Mouse (Mus musculus) forebrain, embryonic 10.5 days (tissue): ENCODE measurements around the gene Ascl5. TPM values are rescaled to one million over a fixed set of nuclear protein-coding genes. Genes with fewer than 3 reads are reported as not detected.

Experiments
- DNase-seq: peaks from one replicate; pipeline ENCODE4 v3.0.0-alpha.2; 2017; ENCODE audit warnings: low spot score; ENCODE audit errors: extremely low spot score
- H3K27ac ChIP-seq: fragments of 300-500 bp; sonication (generic); 2 replicates; pipeline ENCODE4 v1.5.1; 2016; ENCODE audit warnings: mild to moderate bottlenecking
- H3K27me3 ChIP-seq: fragments of 300-500 bp; sonication (generic); 2 replicates; pipeline ENCODE4 v1.6.1; 2016; ENCODE audit warnings: mild to moderate bottlenecking; ENCODE audit not compliant: poor library complexity, severe bottlenecking
- H3K36me3 ChIP-seq: fragments of 300-500 bp; sonication (generic); replicated peaks from 2 replicates; pipeline ENCODE4 v1.6.1; 2016; ENCODE audit warnings: mild to moderate bottlenecking, moderate library complexity
- H3K4me1 ChIP-seq: fragments of 300-500 bp; sonication (generic); 2 replicates; pipeline ENCODE4 v1.6.1; 2016
- H3K4me3 ChIP-seq: fragments of 300-500 bp; sonication (generic); 2 replicates; pipeline ENCODE4 v1.5.1; 2016; ENCODE audit warnings: mild to moderate bottlenecking, moderate library complexity
- H3K9me3 ChIP-seq: fragments of 300-500 bp; sonication (generic); 2 replicates; pipeline ENCODE4 v1.6.1; 2016; ENCODE audit warnings: mild to moderate bottlenecking, moderate library complexity
- WGBS: fragments of 180-500 bp; shearing (Covaris S2); methylation state at CpG from one replicate; pipeline ENCODE4 v1.1.7; 2016; 5-methylcytosine and 5-hydroxymethylcytosine counted together
- polyA plus RNA-seq: library from polyadenylated mRNA; unstranded; fragments of >200 nt; fragmentation: Nextera tagmentation; extraction: Ambion mirVana; gene quantifications from 2 replicates; pipeline ENCODE4 v1.2.1, GENCODE M21; 2016

Ascl5 gene
- polyA plus RNA-seq, 1 experiment from 2014 or later, result not detected

- H3K4me1 ChIP-seq, result peaks cover 26% of the 10 kb centered on the region
- DNase-seq, result no peak
- no peaks in the 10 kb centered on the region for H3K9me3 ChIP-seq
- H3K4me3 ChIP-seq, result no peak overlapping the region
- peaks cover 13% of the 10 kb centered on the region for H3K27me3 ChIP-seq
- H3K27ac ChIP-seq, result no peak overlapping the region
- WGBS, result 58% methylated on average over 3 of the region's 3 CpGs
- H3K36me3 ChIP-seq, result no peaks in the 10 kb centered on the region
These were observed 8.0 kb downstream of the Ascl5 start for GRCm38 (mm10) chr1:136058594-136058993.

- H3K4me1 ChIP-seq, result peaks cover 20% of the 10 kb centered on the region
- H3K27me3 ChIP-seq, result no peaks in the 10 kb centered on the region
- H3K4me3 ChIP-seq, result no peak overlapping the region
- no peak for DNase-seq
- H3K36me3 ChIP-seq, result no peaks in the 10 kb centered on the region
- 56% methylated on average over 9 of the region's 9 CpGs for WGBS
- peak overlapping the region; percentile 27; the same call in 1 of the 2 replicates for H3K27ac ChIP-seq
- H3K9me3 ChIP-seq, result no peaks in the 10 kb centered on the region
These were observed 10.6 kb downstream of the Ascl5 start for GRCm38 (mm10) chr1:136061041-136061789.

GRCm38 (mm10) chr1:136061790-136062141 lies 11.2 kb downstream of the Ascl5 start:
- no peak for DNase-seq
- Histone ChIP-seq H3K4me3 (no peak overlapping the region), H3K27me3 (no peaks in the 10 kb centered on the region), H3K4me1 (peaks cover 17% of the 10 kb centered on the region), H3K27ac (peak overlapping the region; percentile 27; the same call in 1 of the 2 replicates), H3K9me3 (no peaks in the 10 kb centered on the region), H3K36me3 (no peaks in the 10 kb centered on the region)
- 91% methylated on average over 7 of the region's 7 CpGs for WGBS

- 80% methylated on average over 5 of the region's 5 CpGs for WGBS
These were observed 13.4 kb downstream of the Ascl5 start for GRCm38 (mm10) chr1:136063991-136064390.

GRCm38 (mm10) chr1:136066621-136067020 lies 16.0 kb downstream of the Ascl5 start:
- DNase-seq, result no peak
- H3K36me3 ChIP-seq, result no peaks in the 10 kb centered on the region
- peaks cover 3% of the 10 kb centered on the region for H3K4me1 ChIP-seq
- no peak overlapping the region for H3K4me3 ChIP-seq
- no peaks in the 10 kb centered on the region for H3K9me3 ChIP-seq
- no peaks in the 10 kb centered on the region for H3K27me3 ChIP-seq
- 54% methylated on average over 1 of the region's 1 CpGs for WGBS
- no peak overlapping the region for H3K27ac ChIP-seq

More at GRCm38 (mm10) chr1:136063991-136064390, 13.4 kb downstream of the Ascl5 start:
- no peak overlapping the region for H3K4me3 ChIP-seq
- peaks cover 11% of the 10 kb centered on the region for H3K4me1 ChIP-seq
- no peaks in the 10 kb centered on the region for H3K36me3 ChIP-seq
- H3K9me3 ChIP-seq, result no peaks in the 10 kb centered on the region
- no peak for DNase-seq
- H3K27me3 ChIP-seq, result no peaks in the 10 kb centered on the region
- H3K27ac ChIP-seq, result no peak overlapping the region

GRCm38 (mm10) chr1:136067579-136067978 lies 17.0 kb downstream of the Ascl5 start:
- DNase-seq, result no peak
- H3K27me3 ChIP-seq, result no peaks in the 10 kb centered on the region
- WGBS, result 70% methylated on average over 3 of the region's 3 CpGs
- no peaks in the 10 kb centered on the region for H3K9me3 ChIP-seq
- no peak overlapping the region for H3K27ac ChIP-seq
- H3K4me1 ChIP-seq, result no peaks in the 10 kb centered on the region; the same call in 1 of the 2 replicates
- no peak overlapping the region for H3K4me3 ChIP-seq
- no peaks in the 10 kb centered on the region for H3K36me3 ChIP-seq

GRCm38 (mm10) chr1:136076086-136076485 lies 25.5 kb downstream of the Ascl5 start:
- WGBS, result 16% methylated on average over 3 of the region's 3 CpGs
- Histone ChIP-seq H3K27me3 (0 out of 2 replicates have a peak, but pooled peaks cover 5% of the 10 kb centered on the region), H3K9me3 (no peaks in the 10 kb centered on the region), H3K27ac (no peak overlapping the region), H3K4me1 (no peaks in the 10 kb centered on the region), H3K36me3 (no peaks in the 10 kb centered on the region), H3K4me3 (no peak overlapping the region)
- peak; percentile 20 for DNase-seq

GRCm38 (mm10) chr1:136077656-136078055 lies 27.1 kb downstream of the Ascl5 start:
- DNase-seq, result no peak
- WGBS, result 76% methylated on average over 4 of the region's 4 CpGs
- Histone ChIP-seq H3K27ac (no peak overlapping the region), H3K4me1 (no peaks in the 10 kb centered on the region), H3K9me3 (peaks cover 6% of the 10 kb centered on the region; the same call in 1 of the 2 replicates), H3K27me3 (0 out of 2 replicates have a peak, but pooled peaks cover 5% of the 10 kb centered on the region), H3K36me3 (no peaks in the 10 kb centered on the region), H3K4me3 (no peak overlapping the region)

- Histone ChIP-seq H3K27ac (no peak overlapping the region), H3K36me3 (no peaks in the 10 kb centered on the region), H3K9me3 (peaks cover 6% of the 10 kb centered on the region; the same call in 1 of the 2 replicates), H3K27me3 (0 out of 2 replicates have a peak, but pooled peaks cover 5% of the 10 kb centered on the region), H3K4me1 (no peaks in the 10 kb centered on the region), H3K4me3 (no peak overlapping the region)
- DNase-seq, result no peak
- WGBS, result 81% methylated on average over 1 of the region's 1 CpGs
These were observed 30.6 kb downstream of the Ascl5 start for GRCm38 (mm10) chr1:136081161-136081560.

GRCm38 (mm10) chr1:136085988-136086685 lies 35.5 kb downstream of the Ascl5 start:
- Histone ChIP-seq H3K36me3 (no peaks in the 10 kb centered on the region), H3K9me3 (peaks cover 6% of the 10 kb centered on the region; the same call in 1 of the 2 replicates), H3K4me3 (no peak overlapping the region), H3K27me3 (no peaks in the 10 kb centered on the region), H3K4me1 (0 out of 2 replicates have a peak, but pooled peaks cover 6% of the 10 kb centered on the region), H3K27ac (no peak overlapping the region)
- DNase-seq, result no peak
- 85% methylated on average over 3 of the region's 3 CpGs for WGBS

- no peak overlapping the region for H3K27ac ChIP-seq
- 84% methylated on average over 9 of the region's 9 CpGs for WGBS
These were observed 39.0 kb downstream of the Ascl5 start for GRCm38 (mm10) chr1:136089368-136090165.

GRCm38 (mm10) chr1:136093726-136094125 lies 43.1 kb downstream of the Ascl5 start:
- H3K36me3 ChIP-seq, result no peaks in the 10 kb centered on the region
- no peak for DNase-seq
- H3K27ac ChIP-seq, result no peak overlapping the region
- H3K4me3 ChIP-seq, result no peak overlapping the region
- H3K9me3 ChIP-seq, result no peaks in the 10 kb centered on the region
- 0 out of 2 replicates have a peak, but pooled peaks cover 6% of the 10 kb centered on the region for H3K4me1 ChIP-seq
- 86% methylated on average over 3 of the region's 3 CpGs for WGBS
- H3K27me3 ChIP-seq, result no peaks in the 10 kb centered on the region

More at GRCm38 (mm10) chr1:136089368-136090165, 39.0 kb downstream of the Ascl5 start:
- no peaks in the 10 kb centered on the region for H3K9me3 ChIP-seq
- no peaks in the 10 kb centered on the region for H3K36me3 ChIP-seq
- 0 out of 2 replicates have a peak, but pooled peaks cover 6% of the 10 kb centered on the region for H3K4me1 ChIP-seq
- H3K4me3 ChIP-seq, result no peak overlapping the region
- no peak for DNase-seq
- H3K27me3 ChIP-seq, result no peaks in the 10 kb centered on the region
